Mouse (Mus musculus) liver, embryonic 14.5 days (tissue): ENCODE data around the gene Tnfsf18.

Experiments
- CTCF ChIP-seq: IDR thresholded peaks from 2 replicates; pipeline ENCODE4 v1.5.1; 2016; ENCODE audit warnings: antibody characterized with exemption, low read depth, control low read depth
- EP300 ChIP-seq: IDR thresholded peaks from 2 replicates; pipeline ENCODE4 v1.6.1; 2016; ENCODE audit warnings: antibody characterized with exemption, low read depth

DNA sequence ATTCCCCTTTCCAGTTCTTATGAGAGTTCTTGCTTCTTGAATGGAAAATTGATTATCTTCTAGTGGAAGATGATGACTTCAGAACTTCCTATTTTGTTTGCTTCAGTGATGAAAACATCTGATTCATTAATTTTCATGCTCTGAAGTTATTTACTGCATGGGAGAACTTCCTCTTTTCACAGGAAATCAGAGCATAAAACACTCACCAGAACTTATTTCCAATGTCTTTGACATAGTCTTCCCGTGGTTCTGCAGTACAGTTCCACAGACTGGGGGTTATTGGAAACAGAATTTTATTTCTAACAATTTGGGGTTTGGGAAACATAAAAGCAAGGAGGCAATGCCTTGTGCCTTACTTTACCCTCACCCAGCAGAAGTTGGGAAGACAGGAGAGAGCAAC lies 25.8 kb downstream of the Tnfsf18 start:
- TF ChIP-seq CTCF (no peak), EP300 (no peak)
